Mouse (Mus musculus) bone marrow, adult 2 months (tissue): ENCODE results near the gene 2900026A02Rik.

Experiments
- CTCF ChIP-seq: fragments of 200-500 bp; IDR thresholded peaks from 2 replicates; pipeline ENCODE4 v1.5.1; 2011; ENCODE audit warnings: low read length, control low read depth; ENCODE audit not compliant: control insufficient read depth, insufficient read depth
- POLR2A ChIP-seq: fragments of 200-500 bp; IDR thresholded peaks from 2 replicates; pipeline ENCODE4 v1.6.1; 2011; ENCODE audit warnings: low read depth, mild to moderate bottlenecking, control low read depth, low read length, borderline replicate concordance; ENCODE audit not compliant: control insufficient read depth

- TF ChIP-seq CTCF, result peak; percentile 36; the same call in 1 of the 2 replicates
- no peak for TF ChIP-seq POLR2A
Measured at GRCm38 (mm10) chr5:113221147-113221865, at the start of gene 2900026A02Rik.
